Mouse (Mus musculus): Measurements from ENCODE around the gene Tcta. TPM values are rescaled to one million over a fixed set of nuclear protein-coding genes. Genes with fewer than 3 reads are reported as not detected.

Tcta gene
- polyA plus RNA-seq, 1 experiment from 2014 or later: 52.3 TPM

DNA sequence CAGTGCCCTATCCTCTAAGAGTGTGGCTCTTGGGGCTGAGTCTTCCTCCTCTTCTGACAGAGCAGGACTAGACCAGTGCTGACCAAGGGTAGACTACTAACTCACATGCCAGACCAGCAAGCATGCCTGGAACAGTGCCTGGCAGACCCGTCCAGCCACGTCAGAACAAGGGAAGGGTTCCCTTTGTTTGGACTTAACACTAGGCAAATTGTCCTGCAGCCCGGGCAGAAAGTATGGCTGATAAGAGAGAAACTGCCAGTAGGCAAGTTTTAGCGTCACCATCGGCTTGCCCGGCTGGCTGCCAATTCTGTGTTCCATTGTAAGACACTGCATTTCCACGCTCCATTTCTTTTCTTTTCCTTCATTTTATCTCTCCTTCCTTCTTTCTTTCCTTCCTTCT, 38.3 kb downstream of the Tcta start:
- H3K36me3 ChIP-seq (ENCODE audit: control insufficient read depth, insufficient read depth, low read length): no peaks in the 10 kb centered on the region
- WGBS: 88% methylated on average over 7 of the region's 7 CpGs
- no peak overlapping the region for H3K9ac ChIP-seq (replicated peaks; ENCODE audit: low read length)
- no peak for DNase-seq
- peaks cover 2% of the 10 kb centered on the region for H3K4me1 ChIP-seq (ENCODE audit: control insufficient read depth, insufficient read depth, low read length)
- H3K4me2 ChIP-seq (ENCODE audit: low read length): no peak overlapping the region
- H3K9me3 ChIP-seq (ENCODE audit: control insufficient read depth, low read length): no peaks in the 10 kb centered on the region
- no peak overlapping the region for H3K4me3 ChIP-seq (replicated peaks; ENCODE audit: low read depth, low read length)
- H3K27ac ChIP-seq (replicated peaks; ENCODE audit: low read depth, low read length): no peak overlapping the region
- no peak for ATAC-seq (ENCODE audit: low FRiP score, low TSS enrichment)
- no peaks in the 10 kb centered on the region for H3K27me3 ChIP-seq (ENCODE audit: control insufficient read depth, insufficient read depth, low read length)

DNA sequence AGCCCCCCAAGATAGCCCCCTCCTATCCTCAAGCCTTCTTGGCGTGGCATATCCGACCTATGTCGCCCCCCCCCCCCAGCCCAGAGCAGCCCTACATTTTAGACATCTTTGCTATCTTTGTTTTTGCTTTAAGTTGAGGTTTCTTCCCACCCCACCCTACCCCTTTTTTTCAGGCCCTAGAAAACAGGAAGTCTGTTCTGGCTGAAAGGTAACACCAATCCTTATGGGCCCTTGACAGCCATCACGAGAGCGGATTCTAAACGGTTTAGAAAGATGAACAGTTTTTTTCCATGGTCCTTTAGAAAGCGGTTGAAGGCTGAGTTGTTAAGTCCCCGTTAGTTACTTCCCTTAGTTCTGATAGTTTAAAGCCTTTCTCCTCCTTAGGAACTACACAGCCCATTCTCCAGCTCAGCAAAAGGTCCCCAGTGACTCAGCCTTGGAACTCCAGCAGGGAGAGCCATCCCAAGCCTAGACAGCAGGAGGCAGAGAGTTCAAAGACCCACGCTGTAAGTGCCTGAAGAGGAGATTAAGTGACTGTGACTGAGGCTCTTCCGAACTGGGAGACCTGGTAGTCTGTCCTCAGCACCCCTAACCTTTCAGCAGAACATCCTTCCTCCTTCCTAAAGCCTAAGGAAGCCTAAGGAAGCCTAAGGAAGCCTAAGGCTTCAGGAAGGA, 39.6 kb downstream of the Tcta start:
- Histone ChIP-seq H3K9ac (replicated peaks; ENCODE audit: low read length) (no peak overlapping the region), H3K36me3 (ENCODE audit: control insufficient read depth, insufficient read depth, low read length) (no peaks in the 10 kb centered on the region), H3K27ac (replicated peaks; ENCODE audit: low read depth, low read length) (no peak overlapping the region), H3K9me3 (ENCODE audit: control insufficient read depth, low read length) (no peaks in the 10 kb centered on the region), H3K4me3 (replicated peaks; ENCODE audit: low read depth, low read length) (no peak overlapping the region), H3K4me1 (ENCODE audit: control insufficient read depth, insufficient read depth, low read length) (peaks cover 15% of the 10 kb centered on the region), H3K4me2 (ENCODE audit: low read length) (no peak overlapping the region), H3K27me3 (ENCODE audit: control insufficient read depth, insufficient read depth, low read length) (no peaks in the 10 kb centered on the region)
- ATAC-seq (ENCODE audit: low FRiP score, low TSS enrichment) (no peak), DNase-seq (no peak)
- WGBS: 58% methylated on average over 10 of the region's 10 CpGs

DNA sequence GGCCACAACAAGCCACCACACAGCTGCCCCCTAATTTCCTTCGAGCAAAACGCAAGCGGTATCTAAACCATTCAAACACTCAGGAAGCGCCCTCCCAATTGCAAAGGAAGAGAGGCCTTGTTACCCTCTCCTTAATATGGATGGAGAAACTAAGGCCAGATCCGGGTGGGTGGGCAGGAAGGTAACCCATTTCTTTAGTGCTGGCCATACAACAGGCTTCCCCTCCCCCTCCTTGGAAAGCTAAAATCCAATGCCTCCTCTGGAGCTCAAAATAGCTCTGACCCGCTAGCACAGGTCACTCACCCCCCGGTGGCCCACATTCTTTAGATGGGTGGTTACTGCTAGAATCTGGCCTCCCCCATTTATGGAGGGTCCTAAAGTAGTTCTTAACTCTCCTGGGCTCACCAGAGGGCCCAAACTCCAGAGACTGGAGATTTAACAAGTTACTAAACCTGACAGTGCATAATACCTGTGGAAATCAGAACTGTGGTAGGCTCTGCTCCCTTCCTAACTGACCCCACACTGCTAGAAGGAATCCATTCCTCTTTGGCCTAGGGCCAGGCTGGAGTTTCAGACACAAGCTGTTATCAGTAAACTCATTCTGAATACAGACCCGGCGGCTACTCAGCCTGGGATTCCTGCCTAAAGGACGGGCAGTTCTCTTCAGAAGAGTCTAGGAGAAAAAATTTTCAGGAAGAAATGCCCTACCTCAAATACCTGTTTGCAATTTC, 41.6 kb downstream of the Tcta start:
- no peaks in the 10 kb centered on the region for H3K36me3 ChIP-seq (ENCODE audit: control insufficient read depth, insufficient read depth, low read length)
- peak overlapping the region; percentile 76 for H3K4me2 ChIP-seq (ENCODE audit: low read length)
- peak overlapping the region; percentile 17; the same call in 1 of the 2 replicates for H3K9ac ChIP-seq (replicated peaks; ENCODE audit: low read length)
- DNase-seq (peak; percentile 22), ATAC-seq (ENCODE audit: low FRiP score, low TSS enrichment) (no peak)
- H3K27ac ChIP-seq (replicated peaks; ENCODE audit: low read depth, low read length): peak overlapping the region; percentile 89
- H3K4me1 ChIP-seq (ENCODE audit: control insufficient read depth, insufficient read depth, low read length): peaks cover 17% of the 10 kb centered on the region
- H3K9me3 ChIP-seq (ENCODE audit: control insufficient read depth, low read length): no peaks in the 10 kb centered on the region
- H3K27me3 ChIP-seq (ENCODE audit: control insufficient read depth, insufficient read depth, low read length): no peaks in the 10 kb centered on the region
- peak overlapping the region; percentile 98 for H3K4me3 ChIP-seq (replicated peaks; ENCODE audit: low read depth, low read length)
- WGBS: 22% methylated on average over 10 of the region's 10 CpGs

DNA sequence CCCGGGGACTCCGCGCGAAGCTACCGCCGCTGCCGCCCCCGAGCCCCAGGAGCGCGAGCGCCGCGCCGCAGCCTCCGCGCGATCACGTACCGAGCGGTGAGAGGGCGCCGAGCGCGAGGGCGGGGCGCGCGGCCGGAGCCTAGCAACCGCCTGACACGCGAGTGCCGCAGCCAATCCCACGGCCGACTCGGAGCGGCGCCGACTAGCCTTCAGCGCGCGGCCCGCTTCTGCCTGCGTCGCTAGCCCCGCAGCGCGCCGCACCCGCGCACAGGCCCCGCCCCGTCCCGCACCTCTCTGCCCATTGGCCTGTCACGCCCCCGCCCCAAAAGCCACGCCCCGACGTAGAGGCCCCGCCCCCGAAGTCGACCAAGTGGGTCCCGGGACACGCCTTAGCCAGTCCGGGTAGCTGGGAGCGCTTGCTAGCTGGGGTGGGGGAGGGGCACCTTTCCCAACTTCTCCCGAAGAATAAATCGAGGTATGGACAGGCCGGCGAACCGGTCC, 42.2 kb downstream of the Tcta start, which contains the start of gene Dag1:
Gene Dag1, minus strand, starts transcription at position 269 of the 501 bp plus-strand sequence.
- Histone ChIP-seq H3K4me1 (ENCODE audit: control insufficient read depth, insufficient read depth, low read length) (peaks cover 17% of the 10 kb centered on the region), H3K36me3 (ENCODE audit: control insufficient read depth, insufficient read depth, low read length) (no peaks in the 10 kb centered on the region), H3K27me3 (ENCODE audit: control insufficient read depth, insufficient read depth, low read length) (no peaks in the 10 kb centered on the region), H3K4me3 (replicated peaks; ENCODE audit: low read depth, low read length) (peak within 1 kb of the TSS; percentile 98), H3K27ac (replicated peaks; ENCODE audit: low read depth, low read length) (peak within 1 kb of the TSS; percentile 89), H3K4me2 (ENCODE audit: low read length) (peak within 1 kb of the TSS; percentile 76), H3K9ac (replicated peaks; ENCODE audit: low read length) (peak within 1 kb of the TSS; percentile 92), H3K9me3 (ENCODE audit: control insufficient read depth, low read length) (no peaks in the 10 kb centered on the region)
- WGBS: under 1% methylated on average over 59 of the region's 71 CpGs
- ATAC-seq (ENCODE audit: low FRiP score, low TSS enrichment) (peak; percentile 98), DNase-seq (peak; percentile 98)

DNA sequence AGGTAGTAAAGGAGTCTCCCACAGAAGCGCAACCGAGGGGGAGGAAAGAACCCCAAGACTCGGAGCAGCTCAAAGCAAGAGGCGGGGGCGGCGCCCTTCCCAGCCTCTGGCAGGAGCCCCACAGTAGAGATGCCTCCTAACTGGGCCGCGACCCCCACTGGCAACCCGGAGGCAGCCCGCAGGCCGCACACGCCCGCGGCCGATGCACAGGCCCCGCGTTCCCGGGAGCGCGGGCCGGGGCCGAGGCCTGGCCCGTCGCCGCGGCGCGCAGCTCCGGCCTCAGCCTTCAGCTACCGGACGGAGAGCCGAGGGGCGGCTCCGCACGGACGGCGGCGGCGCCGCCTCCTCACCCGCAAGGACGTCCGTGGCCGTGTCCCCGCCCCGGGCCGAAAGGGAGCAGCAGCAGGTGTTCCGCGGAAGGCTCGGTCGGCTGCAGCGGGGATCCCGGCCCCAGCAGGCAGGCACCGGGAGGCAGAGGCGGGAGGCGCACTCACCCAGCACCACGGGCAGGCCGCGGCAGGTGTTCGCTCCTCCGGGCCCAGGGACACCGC, 42.8 kb downstream of the Tcta start:
- Histone ChIP-seq H3K36me3 (ENCODE audit: control insufficient read depth, insufficient read depth, low read length) (no peaks in the 10 kb centered on the region), H3K27me3 (ENCODE audit: control insufficient read depth, insufficient read depth, low read length) (no peaks in the 10 kb centered on the region), H3K9me3 (ENCODE audit: control insufficient read depth, low read length) (no peaks in the 10 kb centered on the region), H3K9ac (replicated peaks; ENCODE audit: low read length) (peak overlapping the region; percentile 92), H3K4me1 (ENCODE audit: control insufficient read depth, insufficient read depth, low read length) (peaks cover 17% of the 10 kb centered on the region), H3K4me3 (replicated peaks; ENCODE audit: low read depth, low read length) (peak overlapping the region; percentile 98), H3K27ac (replicated peaks; ENCODE audit: low read depth, low read length) (peak overlapping the region; percentile 89), H3K4me2 (ENCODE audit: low read length) (peak overlapping the region; percentile 76)
- ATAC-seq (ENCODE audit: low FRiP score, low TSS enrichment) (peak; percentile 58), DNase-seq (peak; percentile 70)
- WGBS: under 1% methylated on average over 59 of the region's 62 CpGs

DNA sequence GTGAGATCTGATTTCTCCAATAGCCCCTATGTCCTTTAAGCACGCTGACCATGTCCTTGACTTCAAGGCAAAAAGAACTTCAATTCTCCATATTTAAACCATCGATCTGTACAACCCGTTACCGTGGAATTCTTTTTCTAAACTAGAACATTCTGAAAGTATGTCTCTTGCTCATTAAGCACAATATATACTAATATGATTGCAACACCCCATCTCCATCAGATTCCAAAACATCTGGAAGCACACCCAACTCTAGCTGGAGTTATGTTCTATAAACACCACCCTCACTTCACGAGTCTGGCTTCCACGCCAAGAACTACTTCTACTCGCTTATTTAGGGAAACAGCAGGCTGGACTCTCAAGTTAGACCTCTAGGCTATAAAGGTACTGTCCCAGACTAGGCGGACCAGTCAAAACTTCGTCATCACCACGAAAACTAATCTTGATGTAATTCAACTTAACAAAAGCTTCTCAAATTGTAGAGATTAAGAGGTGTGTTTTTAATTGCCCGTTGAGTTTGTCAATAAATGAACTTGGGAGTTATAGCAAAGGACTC, 43.4 kb downstream of the Tcta start:
- H3K27me3 ChIP-seq (ENCODE audit: control insufficient read depth, insufficient read depth, low read length): no peaks in the 10 kb centered on the region
- no peaks in the 10 kb centered on the region for H3K36me3 ChIP-seq (ENCODE audit: control insufficient read depth, insufficient read depth, low read length)
- H3K9me3 ChIP-seq (ENCODE audit: control insufficient read depth, low read length): no peaks in the 10 kb centered on the region
- DNase-seq (peak; percentile 5), ATAC-seq (ENCODE audit: low FRiP score, low TSS enrichment) (no peak)
- H3K4me1 ChIP-seq (ENCODE audit: control insufficient read depth, insufficient read depth, low read length): peaks cover 17% of the 10 kb centered on the region
- peak overlapping the region; percentile 98 for H3K4me3 ChIP-seq (replicated peaks; ENCODE audit: low read depth, low read length)
- no peak overlapping the region; the same call in 1 of the 2 replicates for H3K27ac ChIP-seq (replicated peaks; ENCODE audit: low read depth, low read length)
- 46% methylated on average over 11 of the region's 11 CpGs for WGBS
- peak overlapping the region; percentile 76 for H3K4me2 ChIP-seq (ENCODE audit: low read length)
- peak overlapping the region; percentile 92 for H3K9ac ChIP-seq (replicated peaks; ENCODE audit: low read length)

DNA sequence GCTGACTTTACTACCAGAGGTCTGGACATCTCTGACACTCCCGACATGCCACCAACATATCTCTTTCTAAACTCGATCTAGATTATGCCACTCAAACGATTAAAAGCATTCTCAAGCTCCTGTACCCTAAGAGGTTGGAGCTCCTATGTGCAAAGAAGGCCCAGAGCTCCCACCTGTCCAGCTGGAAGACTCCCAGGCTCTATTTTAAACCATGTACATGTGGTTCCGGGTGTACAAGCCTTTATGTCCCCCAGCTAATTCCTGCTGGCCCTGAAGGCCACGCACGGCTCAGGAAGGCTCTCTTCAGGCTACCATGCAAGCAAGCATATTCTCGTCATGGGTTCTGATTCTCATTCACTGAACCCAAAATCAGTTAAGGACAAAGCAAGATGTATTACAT, 44.1 kb downstream of the Tcta start:
- no peak overlapping the region; the same call in 1 of the 2 replicates for H3K9ac ChIP-seq (replicated peaks; ENCODE audit: low read length)

DNA sequence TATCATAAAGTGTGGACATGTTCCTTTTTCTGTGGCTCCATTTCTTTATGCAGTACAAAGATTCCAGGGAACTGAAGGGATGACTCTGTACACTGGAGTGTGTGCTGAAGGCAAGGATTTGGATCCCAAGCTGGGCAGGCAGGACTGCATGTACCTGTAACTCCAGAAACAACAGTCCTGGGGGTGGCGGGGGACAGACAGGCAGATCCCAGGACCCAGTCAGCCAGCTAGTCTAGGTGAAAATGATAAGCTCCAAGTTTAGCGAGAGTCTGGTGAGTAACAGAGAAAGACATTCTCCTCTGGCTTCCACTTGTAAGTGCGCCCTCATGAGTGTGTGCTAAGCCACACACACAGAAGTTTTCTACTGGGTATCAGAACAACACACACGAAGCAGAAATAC, 45.4 kb downstream of the Tcta start:
- ATAC-seq (ENCODE audit: low FRiP score, low TSS enrichment): no peak
- H3K27ac ChIP-seq (replicated peaks; ENCODE audit: low read depth, low read length): no peak overlapping the region
- H3K4me2 ChIP-seq (ENCODE audit: low read length): no peak overlapping the region
- WGBS: 84% methylated on average over 4 of the region's 4 CpGs
- H3K36me3 ChIP-seq (ENCODE audit: control insufficient read depth, insufficient read depth, low read length): no peaks in the 10 kb centered on the region
- H3K27me3 ChIP-seq (ENCODE audit: control insufficient read depth, insufficient read depth, low read length): no peaks in the 10 kb centered on the region
- H3K4me1 ChIP-seq (ENCODE audit: control insufficient read depth, insufficient read depth, low read length): peaks cover 17% of the 10 kb centered on the region
- no peaks in the 10 kb centered on the region for H3K9me3 ChIP-seq (ENCODE audit: control insufficient read depth, low read length)
- no peak overlapping the region for H3K4me3 ChIP-seq (replicated peaks; ENCODE audit: low read depth, low read length)
- no peak overlapping the region for H3K9ac ChIP-seq (replicated peaks; ENCODE audit: low read length)
- DNase-seq: no peak

More for the DNA sequence above, 44.1 kb downstream of the Tcta start:
- H3K9me3 ChIP-seq (ENCODE audit: control insufficient read depth, low read length): no peaks in the 10 kb centered on the region
- DNase-seq (no peak), ATAC-seq (ENCODE audit: low FRiP score, low TSS enrichment) (no peak)
- WGBS: 80% methylated on average over 7 of the region's 7 CpGs
- H3K4me2 ChIP-seq (ENCODE audit: low read length): peak overlapping the region; percentile 76
- H3K4me1 ChIP-seq (ENCODE audit: control insufficient read depth, insufficient read depth, low read length): peaks cover 17% of the 10 kb centered on the region
- peak overlapping the region; percentile 98; the same call in 1 of the 2 replicates for H3K4me3 ChIP-seq (replicated peaks; ENCODE audit: low read depth, low read length)
- H3K27ac ChIP-seq (replicated peaks; ENCODE audit: low read depth, low read length): no peak overlapping the region
- no peaks in the 10 kb centered on the region for H3K36me3 ChIP-seq (ENCODE audit: control insufficient read depth, insufficient read depth, low read length)
- H3K27me3 ChIP-seq (ENCODE audit: control insufficient read depth, insufficient read depth, low read length): no peaks in the 10 kb centered on the region
